Mouse (Mus musculus): Measurements from ENCODE around the gene Cenpb. TPM values are rescaled to one million over a fixed set of nuclear protein-coding genes. Genes with fewer than 3 reads are reported as not detected.

Cenpb gene
- polyA plus RNA-seq, 1 experiment from 2014 or later = 18.3 TPM

GRCm38 (mm10) chr2:131156987-131157386 is 22.9 kb downstream of the Cenpb start:
- Histone ChIP-seq H3K4me1 (peaks cover 35% of the 10 kb centered on the region), H3K4me3 (no peak overlapping the region), H3K27ac (no peak overlapping the region), H3K27me3 (no peaks in the 10 kb centered on the region), H3K36me3 (peaks cover 18% of the 10 kb centered on the region), H3K4me2 (replicated peaks) (no peak overlapping the region), H3K9me3 (replicated peaks) (no peaks in the 10 kb centered on the region), H3K9ac (no peak overlapping the region)
- no peak for ATAC-seq (ENCODE audit: low FRiP score)
- 91% methylated on average over 7 of the region's 7 CpGs for WGBS

- WGBS = 91% methylated on average over 4 of the region's 4 CpGs
- H3K9ac ChIP-seq = no peak overlapping the region
- no peak for ATAC-seq (ENCODE audit: low FRiP score)
- peaks cover 44% of the 10 kb centered on the region for H3K36me3 ChIP-seq
- no peaks in the 10 kb centered on the region for H3K9me3 ChIP-seq (replicated peaks)
- H3K4me3 ChIP-seq = no peak overlapping the region
- H3K27me3 ChIP-seq = no peaks in the 10 kb centered on the region
- H3K4me2 ChIP-seq (replicated peaks) = no peak overlapping the region
- no peak overlapping the region for H3K27ac ChIP-seq
- peaks cover 25% of the 10 kb centered on the region for H3K4me1 ChIP-seq
Measured at GRCm38 (mm10) chr2:131154036-131154435, 25.8 kb downstream of the Cenpb start.

- H3K4me1 ChIP-seq = peaks cover 7% of the 10 kb centered on the region
- WGBS = 94% methylated on average over 7 of the region's 7 CpGs
- no peak overlapping the region for H3K4me2 ChIP-seq (replicated peaks)
- H3K9me3 ChIP-seq (replicated peaks) = no peaks in the 10 kb centered on the region
- ATAC-seq (ENCODE audit: low FRiP score) = no peak
- no peak overlapping the region for H3K27ac ChIP-seq
- peaks cover 62% of the 10 kb centered on the region for H3K36me3 ChIP-seq
- no peaks in the 10 kb centered on the region for H3K27me3 ChIP-seq
- H3K9ac ChIP-seq = no peak overlapping the region
- no peak overlapping the region for H3K4me3 ChIP-seq
Measured at GRCm38 (mm10) chr2:131152166-131152730, 27.6 kb downstream of the Cenpb start.

- no peaks in the 10 kb centered on the region for H3K27me3 ChIP-seq
- no peaks in the 10 kb centered on the region for H3K9me3 ChIP-seq (replicated peaks)
- H3K4me2 ChIP-seq (replicated peaks) = no peak overlapping the region
- H3K27ac ChIP-seq = no peak overlapping the region
- 93% methylated on average over 3 of the region's 3 CpGs for WGBS
- H3K9ac ChIP-seq = no peak overlapping the region
- H3K4me1 ChIP-seq = no peaks in the 10 kb centered on the region
- H3K4me3 ChIP-seq = no peak overlapping the region
- ATAC-seq (ENCODE audit: low FRiP score) = no peak
- peaks cover 90% of the 10 kb centered on the region for H3K36me3 ChIP-seq
Measured at GRCm38 (mm10) chr2:131149254-131149578, 30.7 kb downstream of the Cenpb start.

DNA sequence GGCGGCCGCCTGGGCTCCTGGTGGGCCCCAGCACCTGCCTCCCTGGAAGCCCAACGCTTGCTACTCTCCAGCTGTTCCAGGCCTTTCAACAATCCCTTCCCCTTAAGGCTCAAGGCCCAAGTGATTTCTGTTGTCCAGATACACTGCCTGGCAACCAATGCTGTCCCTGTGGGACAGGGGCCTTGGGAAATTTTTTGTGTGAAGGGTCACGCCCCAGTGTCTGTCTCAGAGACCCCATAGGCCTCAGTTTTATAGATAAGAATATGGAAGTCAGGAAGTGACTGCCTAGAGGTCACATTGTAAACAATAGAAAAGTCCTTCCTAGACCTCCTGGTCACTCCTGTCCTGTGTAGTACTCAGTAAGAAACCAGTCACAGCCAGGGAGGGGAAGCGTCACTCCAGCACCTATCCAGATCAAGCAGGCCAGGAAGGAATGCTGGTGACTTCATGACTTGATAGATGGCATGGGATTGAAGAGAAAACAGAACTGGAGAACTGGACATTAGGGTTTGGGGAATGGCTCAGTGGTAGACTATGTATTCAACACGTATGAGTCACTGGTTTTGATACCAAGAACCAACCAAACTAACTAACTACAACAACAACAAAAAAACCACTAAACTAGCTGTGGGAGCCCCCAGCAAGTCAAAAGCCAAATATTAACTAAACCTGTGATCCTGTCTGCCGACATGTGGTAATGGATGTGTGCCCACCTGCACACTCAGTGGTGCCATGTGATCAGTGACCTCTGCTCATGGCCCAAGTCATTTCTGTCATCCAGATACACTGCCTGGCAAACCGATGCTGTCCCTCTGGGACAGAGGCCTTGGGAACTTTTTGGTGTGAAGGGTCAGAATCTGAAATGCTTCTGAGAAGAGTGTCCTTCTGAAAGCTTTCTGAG is 31.3 kb downstream of the Cenpb start:
- no peak for ATAC-seq (ENCODE audit: low FRiP score)

DNA sequence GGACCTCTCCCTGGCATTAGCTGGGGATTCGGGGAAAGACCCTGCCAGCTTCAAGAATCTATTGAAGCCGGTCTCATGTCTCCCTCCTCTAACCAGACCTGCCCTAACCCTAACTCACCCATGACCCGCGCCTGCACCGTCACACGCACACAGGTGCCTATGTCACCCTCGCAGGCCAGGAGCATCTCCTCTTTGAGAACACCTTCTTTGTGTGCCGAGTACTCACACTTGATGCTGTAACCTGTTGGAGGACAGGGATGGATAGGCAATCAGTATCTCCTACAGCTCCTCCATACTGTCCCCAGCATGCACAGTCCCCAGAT is 32.9 kb downstream of the Cenpb start:
- H3K4me1 ChIP-seq = peaks cover 5% of the 10 kb centered on the region; the same call in 1 of the 2 replicates
- no peak overlapping the region for H3K9ac ChIP-seq
- H3K4me2 ChIP-seq (replicated peaks) = no peak overlapping the region
- no peak overlapping the region for H3K27ac ChIP-seq
- WGBS = 95% methylated on average over 8 of the region's 8 CpGs
- no peak for ATAC-seq (ENCODE audit: low FRiP score)
- no peaks in the 10 kb centered on the region for H3K27me3 ChIP-seq
- H3K9me3 ChIP-seq (replicated peaks) = no peaks in the 10 kb centered on the region
- H3K36me3 ChIP-seq = peaks cover 86% of the 10 kb centered on the region
- no peak overlapping the region for H3K4me3 ChIP-seq

More for the DNA sequence above, 31.3 kb downstream of the Cenpb start:
- Histone ChIP-seq H3K9ac (no peak overlapping the region), H3K4me2 (replicated peaks) (no peak overlapping the region), H3K4me1 (no peaks in the 10 kb centered on the region), H3K27me3 (no peaks in the 10 kb centered on the region), H3K9me3 (replicated peaks) (no peaks in the 10 kb centered on the region), H3K4me3 (no peak overlapping the region), H3K36me3 (peaks cover 91% of the 10 kb centered on the region), H3K27ac (no peak overlapping the region)
- WGBS = 88% methylated on average over 8 of the region's 8 CpGs

DNA sequence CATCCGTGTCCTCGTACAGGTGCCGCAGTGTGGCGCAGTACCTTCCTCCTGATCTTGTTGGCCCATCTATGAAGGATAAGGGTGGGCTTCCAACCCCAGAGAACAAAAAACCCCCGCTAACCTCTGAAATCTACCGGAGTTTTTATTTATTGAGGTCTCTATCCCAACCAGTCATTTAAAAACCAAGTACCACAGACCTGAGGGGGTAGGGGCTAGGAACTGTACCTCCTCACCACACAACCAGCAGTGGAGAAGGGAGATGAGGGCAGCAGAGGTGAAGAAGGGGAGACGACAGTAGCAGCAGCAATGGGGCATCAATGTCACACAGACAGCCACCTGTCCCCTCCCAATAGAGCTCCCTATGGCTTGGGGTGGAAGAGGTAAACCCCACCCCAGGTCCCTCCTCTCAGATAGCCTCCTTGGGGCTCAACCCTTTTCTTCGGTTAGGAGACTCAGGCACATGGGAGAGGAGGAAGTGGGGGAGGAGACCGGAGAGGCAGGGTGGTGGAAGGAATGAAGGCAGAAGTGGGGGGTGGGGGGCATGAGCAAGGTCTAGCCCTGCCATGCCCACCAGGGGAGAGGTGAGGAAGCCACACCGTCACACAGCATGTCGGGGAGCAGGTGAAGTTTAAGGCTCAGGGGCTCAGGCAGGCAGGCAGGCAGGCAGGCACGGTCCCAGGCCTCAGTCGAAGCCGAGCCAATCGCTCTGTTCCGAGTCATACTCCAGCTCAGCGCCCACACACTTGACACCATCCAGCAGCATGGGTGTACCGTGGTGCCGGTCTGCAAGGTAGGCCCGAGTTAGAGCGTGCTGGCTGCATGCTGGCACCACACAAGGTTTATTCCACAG is 33.4 kb downstream of the Cenpb start:
- no peak overlapping the region for H3K4me3 ChIP-seq
- H3K9me3 ChIP-seq (replicated peaks) = no peaks in the 10 kb centered on the region
- no peak overlapping the region for H3K9ac ChIP-seq
- 92% methylated on average over 21 of the region's 21 CpGs for WGBS
- H3K27ac ChIP-seq = no peak overlapping the region
- peaks cover 5% of the 10 kb centered on the region; the same call in 1 of the 2 replicates for H3K4me1 ChIP-seq
- ATAC-seq (ENCODE audit: low FRiP score) = no peak
- no peaks in the 10 kb centered on the region for H3K27me3 ChIP-seq
- H3K4me2 ChIP-seq (replicated peaks) = no peak overlapping the region
- H3K36me3 ChIP-seq = peaks cover 80% of the 10 kb centered on the region

DNA sequence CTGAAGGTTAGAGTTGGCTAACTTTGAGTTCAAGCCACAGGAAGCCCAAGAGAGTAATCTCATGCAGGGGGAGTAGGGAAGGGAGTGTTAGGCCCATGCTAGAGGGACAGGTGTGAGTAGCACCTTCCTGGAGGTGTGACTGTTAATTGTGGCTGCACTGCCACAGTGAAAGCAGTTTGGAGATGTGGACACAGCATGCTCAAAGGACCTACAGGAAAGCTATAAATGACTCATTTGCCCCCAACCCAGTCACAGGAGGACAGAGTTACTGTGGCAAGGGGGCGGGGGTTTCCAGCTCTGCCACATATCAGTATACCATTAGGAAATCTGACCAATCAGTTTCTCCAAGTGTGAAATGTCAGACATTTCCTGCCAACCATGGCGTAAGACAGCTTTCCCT is 34.3 kb downstream of the Cenpb start:
- WGBS = 83% methylated on average over 2 of the region's 2 CpGs
- Histone ChIP-seq H3K9ac (no peak overlapping the region), H3K4me3 (no peak overlapping the region), H3K4me2 (replicated peaks) (no peak overlapping the region), H3K4me1 (peaks cover 5% of the 10 kb centered on the region; the same call in 1 of the 2 replicates), H3K27me3 (no peaks in the 10 kb centered on the region), H3K36me3 (peaks cover 72% of the 10 kb centered on the region), H3K9me3 (replicated peaks) (no peaks in the 10 kb centered on the region), H3K27ac (no peak overlapping the region)
- ATAC-seq (ENCODE audit: low FRiP score) = no peak

- WGBS = 65% methylated on average over 13 of the region's 13 CpGs
- Histone ChIP-seq H3K4me1 (peaks cover 5% of the 10 kb centered on the region; the same call in 1 of the 2 replicates), H3K36me3 (peaks cover 68% of the 10 kb centered on the region), H3K9me3 (replicated peaks) (no peaks in the 10 kb centered on the region), H3K4me3 (no peak overlapping the region), H3K27ac (no peak overlapping the region), H3K27me3 (no peaks in the 10 kb centered on the region), H3K4me2 (replicated peaks) (no peak overlapping the region), H3K9ac (no peak overlapping the region)
- no peak for ATAC-seq (ENCODE audit: low FRiP score)
Measured at GRCm38 (mm10) chr2:131145121-131145520, 34.7 kb downstream of the Cenpb start.

GRCm38 (mm10) chr2:131143007-131143780 is 36.7 kb downstream of the Cenpb start:
- Histone ChIP-seq H3K9ac (no peak overlapping the region), H3K27ac (no peak overlapping the region), H3K4me2 (replicated peaks) (peak overlapping the region; percentile 22; the same call in 1 of the 2 replicates), H3K27me3 (no peaks in the 10 kb centered on the region), H3K9me3 (replicated peaks) (no peaks in the 10 kb centered on the region), H3K4me1 (peaks cover 5% of the 10 kb centered on the region; the same call in 1 of the 2 replicates), H3K36me3 (peaks cover 51% of the 10 kb centered on the region), H3K4me3 (no peak overlapping the region)
- ATAC-seq (ENCODE audit: low FRiP score) = peak; percentile 26; the same call in 1 of the 2 replicates
- 64% methylated on average over 22 of the region's 22 CpGs for WGBS

- Histone ChIP-seq H3K27ac (no peak overlapping the region), H3K36me3 (peaks cover 45% of the 10 kb centered on the region), H3K4me3 (no peak overlapping the region), H3K9ac (no peak overlapping the region), H3K27me3 (no peaks in the 10 kb centered on the region), H3K4me1 (peaks cover 5% of the 10 kb centered on the region; the same call in 1 of the 2 replicates), H3K9me3 (replicated peaks) (no peaks in the 10 kb centered on the region), H3K4me2 (replicated peaks) (peak overlapping the region; percentile 22; the same call in 1 of the 2 replicates)
- ATAC-seq (ENCODE audit: low FRiP score) = peak; percentile 61
- 33% methylated on average over 18 of the region's 18 CpGs for WGBS
Measured at GRCm38 (mm10) chr2:131142592-131142991, 37.3 kb downstream of the Cenpb start.

Data from hindbrain, embryonic 12.5 days (tissue).